8 mouse cellular contexts compared by ENCODE assay signal in genomic region chr2:164911086-164912048, GRCm38 (mm10). TPM values are rescaled to one million over a fixed set of nuclear protein-coding genes. Genes with fewer than 3 reads are reported as not detected.
DNase-seq lines count a peak whose midpoint lies in the region; ATAC-seq and TF ChIP-seq lines count a peak whose summit lies in the region.

TSS of gene Zfp335 (minus strand) at chr2:164911757.

- H3K9ac ChIP-seq in CH12.LX (ENCODE audit: insufficient read depth, low read depth), result peak within 1 kb of the TSS; percentile 90
- H3K9ac ChIP-seq in forebrain, embryonic 12.5 days, result peak within 1 kb of the TSS; percentile 82
- H3K9ac ChIP-seq in heart, postnatal 0 days (replicated peaks; ENCODE audit: low read depth, low read length), result peak within 1 kb of the TSS; percentile 87
- H3K9ac ChIP-seq in liver, embryonic 16.5 days (ENCODE audit: low read depth, low read length), result peak within 1 kb of the TSS; percentile 99
- peak within 1 kb of the TSS; percentile 88 for H3K9ac ChIP-seq in neural tube, embryonic 13.5 days

- H3K4me1 ChIP-seq in CH12.LX (ENCODE audit: control insufficient read depth in 1 of 2, insufficient read depth in 2 of 2), result peaks cover 12 to 33% of the 10 kb centered on the region in 2 experiments
- peaks cover 23% of the 10 kb centered on the region for H3K4me1 ChIP-seq in forebrain, embryonic 12.5 days
- peaks cover 8% of the 10 kb centered on the region; the same call in 1 of the 2 replicates for H3K4me1 ChIP-seq in heart, postnatal 0 days (ENCODE audit: control insufficient read depth, insufficient read depth)
- H3K4me1 ChIP-seq in liver, embryonic 16.5 days (ENCODE audit: control insufficient read depth, low read depth, low read length), result peaks cover 29% of the 10 kb centered on the region
- peaks cover 33% of the 10 kb centered on the region for H3K4me1 ChIP-seq in neural tube, embryonic 13.5 days (replicated peaks)
- H3K4me1 ChIP-seq in testis, adult 2 months (ENCODE audit: control insufficient read depth, insufficient read depth, low read length), result peaks cover 11% of the 10 kb centered on the region

- H3K27ac ChIP-seq in CH12.LX (ENCODE audit: insufficient read depth, low read depth), result peak within 1 kb of the TSS; percentile 93
- peak within 1 kb of the TSS; percentile 98 for H3K27ac ChIP-seq in forebrain, embryonic 12.5 days
- H3K27ac ChIP-seq in heart, postnatal 0 days (ENCODE audit: low read depth), result peak within 1 kb of the TSS; percentile 99
- H3K27ac ChIP-seq in liver, embryonic 16.5 days (ENCODE audit: low read length), result peak within 1 kb of the TSS; percentile 96
- peak within 1 kb of the TSS; percentile 99 for H3K27ac ChIP-seq in neural tube, embryonic 13.5 days (replicated peaks)
- H3K27ac ChIP-seq in testis, adult 2 months (ENCODE audit: control insufficient read depth, insufficient read depth, low read depth, low read length), result peak within 1 kb of the TSS; percentile 99

- peaks cover 10% of the 10 kb centered on the region for H3K79me2 ChIP-seq in CH12.LX (replicated peaks; ENCODE audit: control insufficient read depth, extremely low read depth, insufficient read depth, poor library complexity, severe bottlenecking)

- WGBS in forebrain, embryonic 12.5 days, result under 1% methylated on average over 89 of the region's 91 CpGs
- WGBS in heart, postnatal 0 days, result under 1% methylated on average over 80 of the region's 91 CpGs
- WGBS in liver, embryonic 16.5 days (ENCODE audit: insufficient replicate concordance), result under 1% methylated on average over 84 of the region's 91 CpGs
- under 1% methylated on average over 90 of the region's 91 CpGs for WGBS in neural tube, embryonic 13.5 days

- H3K4me3 ChIP-seq in CH12.LX (replicated peaks in 1 of 3; ENCODE audit: low read depth in 2 of 3, low read length in 2 of 3, poor library complexity in 1 of 3), result peak within 1 kb of the TSS; percentile 87 to 99 (median 90)
- peak within 1 kb of the TSS; percentile 74 for H3K4me3 ChIP-seq in forebrain, embryonic 12.5 days (replicated peaks)
- H3K4me3 ChIP-seq in heart, postnatal 0 days (ENCODE audit: low read depth, low read length), result peak within 1 kb of the TSS; percentile 76
- H3K4me3 ChIP-seq in liver, embryonic 16.5 days (ENCODE audit: low read depth, low read length), result peak within 1 kb of the TSS; percentile 99
- peak within 1 kb of the TSS; percentile 87 for H3K4me3 ChIP-seq in neural tube, embryonic 13.5 days
- peak within 1 kb of the TSS; percentile 97 for H3K4me3 ChIP-seq in testis, adult 2 months (ENCODE audit: control insufficient read depth, low read depth, low read length)

- no peak for TF ChIP-seq RAD21 in CH12.LX (IDR thresholded peaks at IDR 0.05; ENCODE audit: low read depth, low read length)

- peak; percentile 90 for TF ChIP-seq POLR2A in CH12.LX (IDR thresholded peaks at IDR 0.05; ENCODE audit: low read depth, low read length)
- peak; percentile 78 for TF ChIP-seq POLR2A in testis, adult 2 months (IDR thresholded peaks at IDR 0.05; ENCODE audit: control insufficient read depth, low read depth, low read length)

- H3K27me3 ChIP-seq in CH12.LX (replicated peaks), result no peaks in the 10 kb centered on the region
- H3K27me3 ChIP-seq in forebrain, embryonic 12.5 days, result no peaks in the 10 kb centered on the region
- H3K27me3 ChIP-seq in heart, postnatal 0 days (ENCODE audit: control insufficient read depth, insufficient read depth, low read length), result no peaks in the 10 kb centered on the region
- H3K27me3 ChIP-seq in liver, embryonic 16.5 days (ENCODE audit: control insufficient read depth, insufficient read depth, low read depth, low read length), result no peaks in the 10 kb centered on the region
- H3K27me3 ChIP-seq in neural tube, embryonic 13.5 days, result no peaks in the 10 kb centered on the region
- H3K27me3 ChIP-seq in testis, adult 2 months (ENCODE audit: control insufficient read depth, insufficient read depth, low read length), result no peaks in the 10 kb centered on the region

- TF ChIP-seq EP300 in CH12.LX (IDR thresholded peaks at IDR 0.05; ENCODE audit: low read length), result peak; percentile 42
- peak; percentile 95 for TF ChIP-seq EP300 in heart, postnatal 0 days (IDR thresholded peaks at IDR 0.05; ENCODE audit: low read depth)

- peak; percentile 92 for ATAC-seq in forebrain, embryonic 12.5 days (ENCODE audit: low FRiP score)
- ATAC-seq in heart, postnatal 0 days (ENCODE audit: insufficient read depth, low read depth), result peak; percentile 88
- ATAC-seq in liver, embryonic 16.5 days (ENCODE audit: low read depth), result peak; percentile 84
- peak; percentile 88 for ATAC-seq in neural tube, embryonic 13.5 days (ENCODE audit: low read depth)

- DNase-seq in CH12.LX (ENCODE audit: extremely low read depth), result peak; percentile 88
- peak; percentile 80 for DNase-seq in c-Kit-positive CD71-positive TER-119-negative erythroid progenitor cells, embryonic 14.5 days (ENCODE audit: low read depth)
- peak; percentile 93 for DNase-seq in heart, postnatal 0 days (ENCODE audit: low spot score)
- peak; percentile 95 to 97 for DNase-seq in kidney, postnatal 4 days

- dilution Hi-C loops in CH12.LX (cut with MboI; ENCODE audit: extremely low pct_ligation_motif_present, extremely low pct_unique_long_range_greater_than_20kb, low sequenced_read_pairs), result no loop called here

- H3K9me3 ChIP-seq in CH12.LX (replicated peaks; ENCODE audit: low read length), result peaks cover 14% of the 10 kb centered on the region
- H3K9me3 ChIP-seq in forebrain, embryonic 12.5 days, result peaks cover 3% of the 10 kb centered on the region
- H3K9me3 ChIP-seq in heart, postnatal 0 days (replicated peaks; ENCODE audit: control insufficient read depth, low read length), result peaks cover 1% of the 10 kb centered on the region; the same call in 1 of the 2 replicates
- H3K9me3 ChIP-seq in liver, embryonic 16.5 days (replicated peaks; ENCODE audit: control insufficient read depth, low read length), result peaks cover under 1% of the 10 kb centered on the region
- H3K9me3 ChIP-seq in neural tube, embryonic 13.5 days, result no peaks in the 10 kb centered on the region; the same call in 1 of the 2 replicates

- TF ChIP-seq CTCF in CH12.LX (conservative IDR thresholded peaks at IDR 0.05 in 1 of 2, IDR thresholded peaks at IDR 0.05 in 1 of 2; ENCODE audit: low read depth in 2 of 2, low read length in 2 of 2), result peak in 1 of 2 experiments; percentile 44; a peak in 2 of 4 replicates
- TF ChIP-seq CTCF in heart, postnatal 0 days (IDR thresholded peaks at IDR 0.05; ENCODE audit: low read depth), result peak; percentile 51
- no peak for TF ChIP-seq CTCF in testis, adult 2 months (IDR thresholded peaks at IDR 0.05; ENCODE audit: control insufficient read depth, insufficient read depth, insufficient replicate concordance, low read depth, low read length)

- peak within 1 kb of the TSS; percentile 65 for H3K4me2 ChIP-seq in CH12.LX (ENCODE audit: insufficient read depth, low read depth, poor library complexity, severe bottlenecking)
- H3K4me2 ChIP-seq in forebrain, embryonic 12.5 days, result peak within 1 kb of the TSS; percentile 88
- H3K4me2 ChIP-seq in heart, postnatal 0 days (ENCODE audit: low read depth, low read length), result peak within 1 kb of the TSS; percentile 78
- H3K4me2 ChIP-seq in liver, embryonic 16.5 days (ENCODE audit: low read depth, low read length), result peak within 1 kb of the TSS; percentile 94
- H3K4me2 ChIP-seq in neural tube, embryonic 13.5 days, result peak within 1 kb of the TSS; percentile 95

- in situ Hi-C loops in CH12.LX (cut with MboI; ENCODE audit: low pct_ligation_motif_present, low pct_unique_long_range_greater_than_20kb, low sequenced_read_pairs), result no loop called here

- H3K36me3 ChIP-seq in CH12.LX (replicated peaks in 1 of 2; ENCODE audit: control insufficient read depth in 1 of 2, insufficient read depth in 1 of 2, low read length in 1 of 2), result peaks cover 25 to 35% of the 10 kb centered on the region in 2 experiments
- peaks cover 33% of the 10 kb centered on the region for H3K36me3 ChIP-seq in forebrain, embryonic 12.5 days (replicated peaks)
- peaks cover 30% of the 10 kb centered on the region for H3K36me3 ChIP-seq in heart, postnatal 0 days (replicated peaks; ENCODE audit: control insufficient read depth, insufficient read depth, low read length)
- peaks cover 28% of the 10 kb centered on the region for H3K36me3 ChIP-seq in liver, embryonic 16.5 days (ENCODE audit: control insufficient read depth, insufficient read depth)
- H3K36me3 ChIP-seq in neural tube, embryonic 13.5 days, result peaks cover 32% of the 10 kb centered on the region
- H3K36me3 ChIP-seq in testis, adult 2 months (ENCODE audit: control insufficient read depth, insufficient read depth, low read length), result no peaks in the 10 kb centered on the region

TF ChIP-seq in CH12.LX, 34 proteins besides CTCF, POLR2A, EP300 and RAD21 (continues in another document):
- TF ChIP-seq JUND (conservative IDR thresholded peaks at IDR 0.05; ENCODE audit: low read depth, low read length) (peak; percentile 80), MAZ (IDR thresholded peaks at IDR 0.05; ENCODE audit: low read depth, low read length) (peak; percentile 70; the same call in 1 of the 2 replicates), ZC3H11A (IDR thresholded peaks at IDR 0.05; ENCODE audit: low read depth, low read length) (no peak), SMC3 (IDR thresholded peaks at IDR 0.05; ENCODE audit: low read depth, low read length) (no peak; the same call in 1 of the 2 replicates), USF2 (conservative IDR thresholded peaks at IDR 0.05; ENCODE audit: low read depth, low read length) (no peak), JUN (IDR thresholded peaks at IDR 0.05; ENCODE audit: insufficient read depth, low read depth, low read length) (peak; percentile 59), CHD1 (IDR thresholded peaks at IDR 0.05; ENCODE audit: low read depth, low read length) (0 out of 2 replicates have a peak, but pooled peaks have one; percentile 21), SIN3A (IDR thresholded peaks at IDR 0.05; ENCODE audit: low read length) (peak; percentile 81; the same call in 1 of the 2 replicates), MEF2A (IDR thresholded peaks at IDR 0.05; ENCODE audit: borderline replicate concordance, low read depth, low read length) (peak; percentile 72), USF1 (IDR thresholded peaks at IDR 0.05; ENCODE audit: low read depth, low read length) (peak; percentile 4; the same call in 1 of the 2 replicates), PAX5 (IDR thresholded peaks at IDR 0.05; ENCODE audit: low read length) (no peak)

RNA-seq across cellular contexts. Expression of gene Zfp335, which starts in this region (rescaled TPM):
- 12.0 and 14.4 TPM in 2 replicates for total RNA-seq in CH12.LX (2012; rRNA removed)
- 5.0 and 5.2 TPM in 2 replicates for total RNA-seq in CH12.LX (2014; rRNA removed)
- 13.1 and 16.5 TPM in 2 replicates for polyA plus RNA-seq in CH12.LX (2012; ENCODE audit: insufficient read length, low read depth)
- 18.3 and 19.1 TPM in 2 replicates for polyA plus RNA-seq in forebrain, embryonic 12.5 days (2016; fragmentation: Nextera tagmentation; extraction: Ambion mirVana)
- 18.0 and 19.6 TPM in 2 replicates for total RNA-seq in heart, postnatal 0 days (2014; rRNA removed; ENCODE audit: low replicate concordance)
- 3.7 TPM in 2 replicates for polyA plus RNA-seq in heart, postnatal 0 days (2015; fragmentation: Nextera tagmentation; extraction: Ambion mirVana)
- 5.9 and 6.8 TPM in 2 replicates for polyA plus RNA-seq in liver, embryonic 16.5 days (2015; fragmentation: Nextera tagmentation; extraction: Ambion mirVana)
- polyA plus RNA-seq in neural tube, embryonic 13.5 days (2015; fragmentation: Nextera tagmentation; extraction: Ambion mirVana), result 13.3 and 14.2 TPM in 2 replicates
- 9.8 and 10.6 TPM in 2 replicates for polyA plus RNA-seq in testis, adult 2 months (2012; rRNA removed)

Comparison
In these comparisons a context has a peak if more than half of its experiments do, and no peak if none do; other contexts are left out.
1. Peak in every context shown above with its lines: DNase-seq, ATAC-seq, H3K4me3 ChIP-seq and H3K27ac ChIP-seq.